36 mouse cellular contexts compared by ENCODE assay signal in the genomic region with DNA sequence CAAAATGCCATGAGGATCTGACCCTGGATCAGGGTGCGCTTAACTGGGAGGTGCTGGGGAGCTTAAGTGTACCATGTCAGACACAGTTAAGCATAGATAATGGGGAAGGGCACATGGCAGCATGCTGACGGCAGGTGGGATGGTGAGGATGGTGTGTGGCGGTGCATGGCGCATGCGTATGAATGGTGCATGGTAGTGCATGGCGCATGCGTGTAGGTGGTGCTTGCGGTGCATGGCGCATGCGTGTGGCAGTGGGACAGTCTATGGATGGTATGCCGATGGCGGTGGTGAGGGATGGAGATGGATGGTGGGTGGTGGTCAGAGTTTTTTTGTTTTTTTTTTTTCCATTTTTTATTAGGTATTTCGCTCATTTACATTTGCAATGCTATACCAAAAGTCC. TPM values are rescaled to one million over a fixed set of nuclear protein-coding genes. Genes with fewer than 3 reads are reported as not detected.
A peak's percentile ranks its signal among the peaks of the same experiment; 100 is the strongest.
DNase-seq lines count a peak whose midpoint lies in the region; ATAC-seq and TF ChIP-seq lines count a peak whose summit lies in the region.
"Had no signal": no experiment of that assay in that cellular context is flagged by ENCODE, and none has a peak within 500 bp of the region (broad histone marks: within the 10 kb centered on the region; RNA-seq: fewer than 3 reads in every experiment).

No protein-coding gene starts in this region.

- no peak overlapping the region for H3K4me2 ChIP-seq in midbrain, embryonic 12.5 days (replicated peaks)
- no peak overlapping the region for H3K4me2 ChIP-seq in midbrain, postnatal 0 days (ENCODE audit: low read depth, low read length, poor library complexity, severe bottlenecking)
- H3K4me2 ChIP-seq in intestine, embryonic 15.5 days (replicated peaks), result no peak overlapping the region
- H3K4me2 ChIP-seq: embryonic facial prominence, embryonic 15.5 days; forebrain, embryonic 12.5 days; hindbrain, embryonic 15.5 days; liver, embryonic 12.5 days; stomach, embryonic 15.5 days had no signal

- H3K36me3 ChIP-seq in midbrain, embryonic 12.5 days, result no peaks in the 10 kb centered on the region
- no peaks in the 10 kb centered on the region for H3K36me3 ChIP-seq in midbrain, postnatal 0 days (ENCODE audit: insufficient read depth, low read length)
- no peaks in the 10 kb centered on the region for H3K36me3 ChIP-seq in intestine, embryonic 15.5 days
- H3K36me3 ChIP-seq: embryonic facial prominence, embryonic 15.5 days; forebrain, embryonic 12.5 days; hindbrain, embryonic 15.5 days; liver, embryonic 12.5 days; stomach, embryonic 15.5 days had no signal

- H3K4me3 ChIP-seq in midbrain, embryonic 12.5 days, result no peak overlapping the region
- H3K4me3 ChIP-seq in midbrain, postnatal 0 days (ENCODE audit: low read depth, low read length), result no peak overlapping the region
- H3K4me3 ChIP-seq in intestine, embryonic 15.5 days (replicated peaks), result no peak overlapping the region
- H3K4me3 ChIP-seq: embryonic facial prominence, embryonic 15.5 days; forebrain, embryonic 12.5 days; hindbrain, embryonic 15.5 days; liver, embryonic 12.5 days; myocyte; stomach, embryonic 15.5 days had no signal

- H3K9me3 ChIP-seq in midbrain, embryonic 12.5 days, result no peaks in the 10 kb centered on the region
- no peaks in the 10 kb centered on the region for H3K9me3 ChIP-seq in midbrain, postnatal 0 days (ENCODE audit: low read length)
- no peaks in the 10 kb centered on the region for H3K9me3 ChIP-seq in intestine, embryonic 15.5 days
- H3K9me3 ChIP-seq: embryonic facial prominence, embryonic 15.5 days; forebrain, embryonic 12.5 days; hindbrain, embryonic 15.5 days; liver, embryonic 12.5 days; stomach, embryonic 15.5 days had no signal

- no peak for TF ChIP-seq CTCF in midbrain, postnatal 0 days (IDR thresholded peaks at IDR 0.05)

- WGBS in midbrain, embryonic 12.5 days, result 96% methylated on average over 13 of the region's 13 CpGs
- 94% methylated on average over 13 of the region's 13 CpGs for WGBS in midbrain, postnatal 0 days
- 95% methylated on average over 13 of the region's 13 CpGs for WGBS in intestine, embryonic 15.5 days

- no peak for DNase-seq in midbrain, postnatal 0 days (ENCODE audit: low spot score)
- DNase-seq in testis, postnatal 14 days (ENCODE audit: low spot score), result peak; percentile 55
- DNase-seq in testis, postnatal 10 days (ENCODE audit: low spot score), result no peak
- peak; percentile 13 for DNase-seq in ZHBTc4 (ENCODE audit: low read depth, low spot score)
- DNase-seq in cerebellum, adult 8-10 months, result no peak
- DNase-seq: adrenal gland, adult 2 months; adrenal gland, postnatal 36 days; B cell, adult 2 months; cerebellum, adult 18-20 months; cerebellum, postnatal 14 days; forebrain, postnatal 0 days; gastrocnemius, postnatal 14 days; heart, postnatal 14 days; kidney, adult 8-10 months; kidney, postnatal 4 days; left cerebral cortex, postnatal 4 days; lung, adult 18-20 months; lung, postnatal 4 days; right cerebral cortex, postnatal 25 days; thymus, adult 18-20 months; thymus, postnatal 25 days had no signal

- H3K9ac ChIP-seq in midbrain, embryonic 12.5 days (replicated peaks), result no peak overlapping the region
- H3K9ac ChIP-seq in midbrain, postnatal 0 days (replicated peaks; ENCODE audit: low read length, poor library complexity, severe bottlenecking), result no peak overlapping the region
- no peak overlapping the region for H3K9ac ChIP-seq in intestine, embryonic 15.5 days
- H3K9ac ChIP-seq: embryonic facial prominence, embryonic 15.5 days; forebrain, embryonic 12.5 days; forebrain, postnatal 0 days; hindbrain, embryonic 15.5 days; liver, embryonic 12.5 days; stomach, embryonic 15.5 days had no signal

- peaks cover 44% of the 10 kb centered on the region for H3K4me1 ChIP-seq in midbrain, embryonic 12.5 days
- no peaks in the 10 kb centered on the region for H3K4me1 ChIP-seq in midbrain, postnatal 0 days (ENCODE audit: insufficient read depth, low read length)
- H3K4me1 ChIP-seq in intestine, embryonic 15.5 days (replicated peaks), result 0 out of 2 replicates have a peak, but pooled peaks cover 6% of the 10 kb centered on the region
- H3K4me1 ChIP-seq: liver, embryonic 12.5 days had no signal

- no peaks in the 10 kb centered on the region for H3K27me3 ChIP-seq in midbrain, embryonic 12.5 days
- no peaks in the 10 kb centered on the region for H3K27me3 ChIP-seq in midbrain, postnatal 0 days (ENCODE audit: insufficient read depth, low read length)
- no peaks in the 10 kb centered on the region for H3K27me3 ChIP-seq in intestine, embryonic 15.5 days (replicated peaks)
- H3K27me3 ChIP-seq: embryonic facial prominence, embryonic 15.5 days; forebrain, embryonic 12.5 days; hindbrain, embryonic 15.5 days; liver, embryonic 12.5 days; stomach, embryonic 15.5 days had no signal

- ATAC-seq in midbrain, embryonic 12.5 days (ENCODE audit: low FRiP score, low read depth), result no peak
- ATAC-seq in midbrain, postnatal 0 days (ENCODE audit: low FRiP score), result no peak
- ATAC-seq in intestine, embryonic 15.5 days, result no peak
- ATAC-seq: activated CD4-positive, CD25-positive, alpha-beta regulatory T cell, adult 4 months; forebrain, postnatal 0 days; intestine, embryonic 16.5 days; liver, embryonic 12.5 days; lung, postnatal 0 days had no signal

- peak overlapping the region; percentile 69 for H3K27ac ChIP-seq in midbrain, embryonic 12.5 days (replicated peaks)
- H3K27ac ChIP-seq in midbrain, postnatal 0 days (ENCODE audit: low read depth, low read length), result no peak overlapping the region
- H3K27ac ChIP-seq in intestine, embryonic 15.5 days, result no peak overlapping the region
- H3K27ac ChIP-seq: embryonic facial prominence, embryonic 15.5 days; hindbrain, embryonic 15.5 days; kidney, postnatal 0 days; liver, embryonic 12.5 days; stomach, embryonic 15.5 days had no signal

RNA-seq across cellular contexts. Expression of a gene that starts 37.4 kb away (rescaled TPM):
- polyA plus RNA-seq in midbrain, embryonic 12.5 days (2016; fragmentation: Nextera tagmentation; extraction: Ambion mirVana), result 35.4 and 35.8 TPM in 2 replicates
- total RNA-seq in midbrain, postnatal 0 days (2014; rRNA removed), result 61.3 and 69.1 TPM in 2 replicates
- polyA plus RNA-seq in midbrain, postnatal 0 days (2015; fragmentation: Nextera tagmentation; extraction: Ambion mirVana), result 15.0 and 15.7 TPM in 2 replicates
- polyA plus RNA-seq in intestine, embryonic 15.5 days (2015; fragmentation: Nextera tagmentation; extraction: Ambion mirVana), result 16.2 and 18.0 TPM in 2 replicates
- total RNA-seq: granulocyte monocyte progenitor cell, adult 5-6 weeks; MEL; neutrophil, adult 5-6 weeks had no signal
- polyA plus RNA-seq: activated CD4-positive, CD25-positive, alpha-beta regulatory T cell, adult 4 months had no signal

Comparison
In these comparisons a context has a peak if more than half of its experiments do, and no peak if none do; other contexts are left out.
1. DNase-seq: peak in testis, postnatal 14 days (single experiment) and ZHBTc4 (single experiment); none in midbrain, postnatal 0 days (single experiment), testis, postnatal 10 days (single experiment) and cerebellum, adult 8-10 months (single experiment).